Mouse (Mus musculus) erythroblast, embryonic 14.5 days (primary cell): ENCODE data around the gene Rap1b. TPM values are rescaled to one million over a fixed set of nuclear protein-coding genes. Genes with fewer than 3 reads are reported as not detected.

ENCODE experiments used
- H3K27me3 ChIP-seq: 2 replicates; pipeline ENCODE4 v1.6.1; 2012; ENCODE audit warnings: inconsistent platforms; ENCODE audit not compliant: control insufficient read depth
- H3K36me3 ChIP-seq: 2 replicates; pipeline ENCODE4 v1.6.1; 2012; ENCODE audit warnings: mild to moderate bottlenecking, inconsistent platforms; ENCODE audit not compliant: control insufficient read depth
- H3K4me1 ChIP-seq: 2 replicates; pipeline ENCODE4 v1.6.1; 2012; ENCODE audit warnings: inconsistent platforms; ENCODE audit not compliant: control insufficient read depth
- H3K4me3 ChIP-seq: replicated peaks from 2 replicates; pipeline ENCODE3; 2012; ENCODE audit warnings: moderate library complexity, mild to moderate bottlenecking, inconsistent platforms
- H3K9me3 ChIP-seq: 2 replicates; pipeline ENCODE4 v1.6.1; 2012; ENCODE audit warnings: low read length, inconsistent platforms, mixed read lengths; ENCODE audit not compliant: control insufficient read depth
- GATA1 ChIP-seq: IDR thresholded peaks from 2 replicates; pipeline ENCODE4 v1.6.1; 2012; ENCODE audit warnings: low read length, inconsistent platforms, mixed read lengths
- TAL1 ChIP-seq: IDR thresholded peaks from 3 replicates; pipeline ENCODE4 v1.6.1; 2012; ENCODE audit warnings: low read length, inconsistent platforms, mixed read lengths
- polyA plus RNA-seq: library from polyadenylated mRNA; stranded (reverse); fragments of >175 nt; gene quantifications from 2 replicates; pipeline ENCODE4 v1.2.3, GENCODE M21; 2012

The Rap1b gene
- polyA plus RNA-seq, 1 experiment, result 1.3 TPM

DNA sequence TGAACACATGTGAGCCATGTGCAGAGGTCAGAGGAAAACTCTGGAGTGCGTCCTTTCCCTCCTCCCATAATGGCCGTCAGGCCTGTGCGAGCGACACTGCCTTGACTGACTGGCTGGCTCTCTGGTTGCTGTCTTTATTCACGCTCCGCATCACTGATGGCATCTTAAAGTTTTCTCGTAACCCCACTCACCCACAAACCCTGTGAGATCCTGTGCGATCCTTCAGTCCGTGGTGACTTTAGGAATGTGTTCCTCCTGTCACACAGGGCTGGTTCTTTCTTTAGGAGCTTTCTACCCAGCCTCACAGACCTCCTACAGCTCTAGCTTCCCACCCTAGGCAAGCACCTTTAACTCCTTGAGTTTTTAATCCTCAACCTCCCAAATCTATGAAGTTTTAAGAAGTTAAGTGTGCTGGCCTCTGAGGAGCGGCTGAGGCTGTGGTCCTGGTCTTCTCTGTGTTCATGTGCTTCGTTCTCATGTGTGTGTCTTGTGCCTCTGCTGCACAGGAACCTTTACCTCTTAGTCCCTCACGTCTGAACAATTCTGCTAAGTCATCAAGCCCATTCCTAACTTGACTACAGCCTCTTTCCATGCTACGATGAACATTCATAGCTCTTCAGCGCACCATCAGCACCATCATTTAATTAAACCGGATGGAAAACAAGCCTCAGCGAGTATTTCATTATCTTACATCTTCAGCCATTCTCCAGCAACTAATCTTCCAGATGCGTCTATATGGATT lies 73.3 kb downstream of the Rap1b start:
- peaks cover 93% of the 10 kb centered on the region for H3K36me3 ChIP-seq
- no peaks in the 10 kb centered on the region for H3K27me3 ChIP-seq
- H3K9me3 ChIP-seq, result no peaks in the 10 kb centered on the region
- TF ChIP-seq TAL1, result no peak
- no peak for TF ChIP-seq GATA1
- no peak overlapping the region for H3K4me3 ChIP-seq
- H3K4me1 ChIP-seq, result no peaks in the 10 kb centered on the region; the same call in 1 of the 2 replicates

DNA sequence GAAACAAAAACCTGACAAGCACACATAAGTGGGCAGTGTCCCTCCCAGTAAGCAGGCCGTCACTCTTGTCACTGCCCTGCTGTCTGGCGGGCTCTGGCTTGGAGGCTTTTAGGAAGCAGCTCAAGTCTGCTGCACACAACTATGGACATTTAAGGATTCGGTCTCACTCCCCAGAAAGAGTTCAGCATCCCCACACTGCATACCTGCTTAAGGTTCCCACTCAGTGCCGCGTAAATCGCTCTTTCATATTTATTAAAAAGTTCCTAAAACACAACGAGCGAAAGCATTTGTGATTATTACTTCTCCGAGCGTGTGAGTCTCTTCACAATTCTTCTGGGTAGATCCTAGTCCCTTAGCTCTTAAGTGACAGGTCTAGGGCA lies 74.7 kb downstream of the Rap1b start:
- peaks cover 93% of the 10 kb centered on the region for H3K36me3 ChIP-seq
- H3K9me3 ChIP-seq, result no peaks in the 10 kb centered on the region
- no peaks in the 10 kb centered on the region; the same call in 1 of the 2 replicates for H3K4me1 ChIP-seq
- no peaks in the 10 kb centered on the region for H3K27me3 ChIP-seq
- H3K4me3 ChIP-seq, result no peak overlapping the region
- no peak for TF ChIP-seq TAL1
- no peak for TF ChIP-seq GATA1

DNA sequence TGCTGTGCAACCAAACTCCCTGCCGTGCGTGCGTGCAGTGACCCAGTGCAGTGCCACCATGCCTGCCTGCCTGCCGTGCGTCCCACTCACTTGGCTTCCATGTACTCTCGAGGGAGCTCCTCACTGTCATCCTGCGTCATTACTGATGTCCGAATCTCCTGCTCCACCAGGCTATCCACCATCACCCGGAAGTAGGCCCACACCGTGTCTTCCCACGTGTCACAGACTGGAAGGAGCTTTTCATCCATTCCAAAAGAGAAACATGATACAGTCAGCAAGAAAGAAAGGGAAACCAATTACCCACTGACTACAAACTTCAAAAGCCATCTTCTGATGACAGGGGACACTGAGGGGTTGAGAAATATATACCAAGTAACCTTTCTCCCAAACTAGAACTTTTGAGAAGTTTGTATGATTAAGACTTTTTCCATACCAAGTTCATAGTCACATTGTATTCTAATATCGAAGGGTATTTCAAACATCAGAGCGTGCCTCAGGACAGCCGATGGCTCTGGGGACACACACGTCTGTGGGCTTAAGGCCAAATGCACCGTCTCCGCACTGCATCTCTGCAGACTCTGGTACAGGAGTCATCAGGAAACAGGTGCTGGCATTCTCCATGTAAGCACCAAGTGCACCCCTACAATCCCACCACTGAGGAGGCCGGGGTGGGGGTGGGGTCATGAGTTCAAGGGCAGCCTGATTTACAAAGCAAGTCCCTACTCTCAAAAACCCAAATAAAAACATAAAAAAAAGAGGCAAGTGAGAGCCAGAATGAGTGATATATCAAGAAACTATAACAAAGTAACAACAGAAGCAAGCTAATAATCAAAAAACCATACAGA lies 75.3 kb downstream of the Rap1b start:
- Histone ChIP-seq H3K36me3 (peaks cover 93% of the 10 kb centered on the region), H3K4me1 (no peaks in the 10 kb centered on the region), H3K27me3 (no peaks in the 10 kb centered on the region), H3K4me3 (no peak overlapping the region), H3K9me3 (no peaks in the 10 kb centered on the region)
- no peak for TF ChIP-seq GATA1
- no peak for TF ChIP-seq TAL1

- no peaks in the 10 kb centered on the region for H3K27me3 ChIP-seq
- no peak overlapping the region for H3K4me3 ChIP-seq
- H3K36me3 ChIP-seq, result peaks cover 93% of the 10 kb centered on the region
- no peaks in the 10 kb centered on the region for H3K9me3 ChIP-seq
- TF ChIP-seq GATA1 (no peak), TAL1 (no peak)
- H3K4me1 ChIP-seq, result no peaks in the 10 kb centered on the region
Measured at GRCm38 (mm10) chr10:117769541-117770285, 76.1 kb downstream of the Rap1b start.

DNA sequence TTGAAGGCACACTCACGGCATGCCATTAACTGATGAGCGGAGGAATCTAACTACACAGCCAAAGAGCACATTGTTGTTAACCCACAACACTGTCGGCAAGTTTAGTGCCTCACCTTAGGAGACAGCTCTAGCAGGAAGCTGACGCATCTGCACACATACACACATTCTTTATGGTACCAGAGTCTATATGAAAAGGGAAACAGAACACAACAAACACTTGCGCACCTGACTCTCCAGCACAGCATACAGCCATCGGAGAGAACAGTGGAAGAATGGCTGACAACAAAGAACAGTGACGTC lies 77.7 kb downstream of the Rap1b start:
- TF ChIP-seq GATA1 (no peak), TAL1 (no peak)
- H3K27me3 ChIP-seq, result no peaks in the 10 kb centered on the region
- H3K9me3 ChIP-seq, result no peaks in the 10 kb centered on the region
- no peaks in the 10 kb centered on the region for H3K4me1 ChIP-seq
- peaks cover 92% of the 10 kb centered on the region for H3K36me3 ChIP-seq
- H3K4me3 ChIP-seq, result no peak overlapping the region

DNA sequence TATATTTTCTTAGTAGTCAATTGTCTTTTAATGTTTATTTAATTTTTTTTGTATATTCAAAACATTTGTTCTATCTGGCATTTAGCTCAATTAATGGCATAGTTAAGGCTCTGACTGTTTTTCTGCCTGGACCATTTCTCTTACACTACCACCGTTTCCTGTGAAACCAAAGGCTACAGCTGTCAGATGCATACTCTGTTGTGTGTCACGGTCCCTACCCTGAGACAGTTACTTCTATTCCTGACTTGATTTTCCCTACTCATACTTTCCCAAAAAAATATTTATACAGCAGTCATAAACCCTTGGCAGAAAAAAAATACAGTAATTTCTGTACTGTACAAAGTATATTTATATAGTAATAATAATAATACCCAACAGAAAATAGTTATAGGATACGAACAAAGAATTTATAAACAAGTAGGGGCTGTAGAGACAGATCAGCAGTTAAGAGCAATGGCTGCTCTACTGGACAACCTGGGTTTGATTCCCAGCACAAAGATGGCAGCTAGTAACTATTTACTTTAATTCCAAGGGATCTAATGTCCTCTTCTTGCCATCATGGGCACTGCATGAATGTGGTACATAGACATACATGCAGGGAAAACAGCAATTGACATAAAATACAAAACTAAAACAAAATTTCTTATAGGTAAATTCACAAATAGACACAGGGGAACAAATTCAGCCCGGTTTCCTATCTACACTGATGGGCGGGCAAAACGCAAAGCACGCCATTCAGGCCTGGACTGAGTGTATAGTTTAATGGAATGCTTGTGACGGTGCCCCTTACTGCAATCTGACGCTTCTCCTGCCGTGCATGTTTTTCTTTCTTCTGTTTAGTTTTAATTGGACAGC lies 78.3 kb downstream of the Rap1b start:
- Histone ChIP-seq H3K4me3 (no peak overlapping the region), H3K9me3 (no peaks in the 10 kb centered on the region), H3K4me1 (no peaks in the 10 kb centered on the region), H3K27me3 (no peaks in the 10 kb centered on the region), H3K36me3 (peaks cover 92% of the 10 kb centered on the region)
- no peak for TF ChIP-seq GATA1
- TF ChIP-seq TAL1, result no peak

- Histone ChIP-seq H3K36me3 (peaks cover 94% of the 10 kb centered on the region), H3K4me3 (no peak overlapping the region), H3K9me3 (no peaks in the 10 kb centered on the region), H3K4me1 (no peaks in the 10 kb centered on the region), H3K27me3 (no peaks in the 10 kb centered on the region)
- TF ChIP-seq TAL1, result no peak
- no peak for TF ChIP-seq GATA1
Measured at GRCm38 (mm10) chr10:117766896-117767160, 79.0 kb downstream of the Rap1b start.

DNA sequence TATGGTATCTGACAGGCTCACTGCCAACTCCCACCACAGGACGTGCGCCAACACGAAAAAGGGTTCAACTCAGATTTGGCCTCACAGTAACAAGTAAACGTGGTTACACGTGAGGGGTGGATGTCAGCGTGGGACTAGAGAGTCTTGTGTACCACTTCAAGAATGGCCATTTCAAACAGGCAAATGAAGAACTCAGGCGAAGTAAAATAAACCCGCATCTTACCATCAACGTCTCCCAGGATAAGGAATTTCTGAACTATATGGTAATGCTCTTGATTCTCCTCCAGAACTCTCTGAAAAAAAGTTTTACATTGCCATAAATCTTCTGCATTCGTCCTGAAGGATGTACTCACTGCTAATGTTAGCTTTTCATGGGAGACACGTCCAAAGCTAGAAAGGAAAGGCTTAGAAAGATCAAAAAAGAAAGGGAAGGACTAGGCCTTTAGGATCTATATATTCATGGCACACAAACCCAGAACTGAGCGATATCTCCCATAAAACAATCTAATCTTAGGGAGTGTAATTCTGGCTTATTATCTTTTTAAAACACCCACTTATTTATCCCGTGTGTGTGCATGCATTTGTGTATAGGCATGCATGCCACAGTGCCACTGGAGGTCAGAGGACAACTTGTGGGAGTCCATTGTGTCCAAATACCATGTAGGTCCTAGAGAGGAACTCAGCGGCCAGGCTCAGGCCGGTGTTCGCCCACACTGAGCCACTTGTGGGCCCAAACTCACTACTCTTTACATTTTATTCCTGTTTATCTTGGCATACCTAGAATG lies 79.5 kb downstream of the Rap1b start:
- Histone ChIP-seq H3K4me1 (no peaks in the 10 kb centered on the region), H3K9me3 (no peaks in the 10 kb centered on the region), H3K4me3 (no peak overlapping the region), H3K36me3 (peaks cover 94% of the 10 kb centered on the region), H3K27me3 (no peaks in the 10 kb centered on the region)
- no peak for TF ChIP-seq GATA1
- TF ChIP-seq TAL1, result no peak
